Mouse (Mus musculus): ENCODE measurements around the gene Nfyc. TPM values are rescaled to one million over a fixed set of nuclear protein-coding genes. Genes with fewer than 3 reads are reported as not detected.
A peak's percentile ranks its signal among the peaks of the same experiment; 100 is the strongest.

The Nfyc gene
- polyA plus RNA-seq, 1 experiment from 2014 or later = 44.8 TPM

DNA sequence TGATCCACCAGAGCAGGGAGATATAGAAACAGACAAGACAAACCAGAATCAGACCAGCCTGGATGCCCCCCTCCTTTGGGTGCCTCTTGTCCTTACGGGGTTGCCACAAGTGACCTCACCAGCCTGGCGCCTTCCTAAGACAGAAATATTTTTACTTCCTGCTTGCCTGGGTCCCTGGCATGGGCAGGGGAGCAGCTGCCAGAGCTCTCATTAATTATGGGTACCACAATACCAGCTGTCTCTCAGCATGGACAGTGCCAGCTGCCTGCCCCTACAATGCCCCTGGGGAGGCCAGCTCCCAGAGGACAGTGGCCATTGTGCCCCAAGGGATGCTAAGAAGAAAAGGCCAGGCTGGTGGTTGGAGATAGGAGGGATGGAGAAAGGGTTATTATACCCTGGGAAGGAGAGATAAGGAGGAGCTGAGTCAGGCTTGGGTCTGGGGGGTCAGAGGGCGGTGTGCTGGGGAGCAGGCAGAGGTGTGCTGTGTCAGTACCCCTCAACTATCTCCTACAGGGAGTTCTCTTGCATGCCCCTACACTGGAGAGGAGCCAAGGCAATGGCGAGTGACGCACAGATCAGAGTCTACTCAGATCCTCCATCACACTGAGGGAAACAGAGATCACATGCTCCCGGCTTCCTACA is 117.4 kb downstream of the Nfyc start:
- TF ChIP-seq EP300 (optimal IDR thresholded peaks at IDR 0.05) (no peak), CTCF (IDR thresholded peaks at IDR 0.05; ENCODE audit: low read depth) (no peak)
- 72% methylated on average over 6 of the region's 6 CpGs for WGBS
- H3K4me1 ChIP-seq (replicated peaks; ENCODE audit: control insufficient read depth, insufficient read depth) = peaks cover 5% of the 10 kb centered on the region; the same call in 1 of the 2 replicates
- no peak overlapping the region for H3K4me2 ChIP-seq (replicated peaks; ENCODE audit: low read depth)
- H3K27ac ChIP-seq (replicated peaks) = no peak overlapping the region
- no peak overlapping the region for H3K4me3 ChIP-seq (ENCODE audit: low read depth, low read length)
- H3K9me3 ChIP-seq (ENCODE audit: control insufficient read depth, low read length) = no peaks in the 10 kb centered on the region
- DNase-seq (ENCODE audit: low spot score) = no peak
- no peak overlapping the region for H3K9ac ChIP-seq (ENCODE audit: low read length)
- no peaks in the 10 kb centered on the region for H3K36me3 ChIP-seq (ENCODE audit: control insufficient read depth, insufficient read depth, low read length)
- ATAC-seq (ENCODE audit: low FRiP score, low TSS enrichment) = no peak
- H3K27me3 ChIP-seq (ENCODE audit: control insufficient read depth, insufficient read depth, low read length) = no peaks in the 10 kb centered on the region

DNA sequence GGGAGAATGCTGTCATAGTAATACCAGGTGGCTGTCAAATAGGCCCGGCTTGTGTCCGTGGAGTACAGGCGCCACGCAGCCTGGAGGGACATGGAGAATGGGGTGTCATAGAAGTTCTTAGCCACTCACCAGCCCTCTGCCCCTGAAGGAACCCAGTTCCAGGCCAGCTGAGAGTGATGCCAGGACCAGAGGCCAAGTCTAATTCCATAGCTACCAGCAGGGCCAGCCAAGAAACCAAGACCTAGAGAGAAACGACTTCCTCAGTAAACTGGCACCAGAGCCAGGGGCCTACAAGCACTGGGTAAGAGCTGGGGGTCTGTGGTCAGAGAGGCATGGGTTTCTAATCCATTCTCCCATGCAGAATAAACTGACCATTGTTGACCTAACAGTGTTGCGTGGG is 118.4 kb downstream of the Nfyc start:
- H3K4me3 ChIP-seq (ENCODE audit: low read depth, low read length) = no peak overlapping the region
- no peaks in the 10 kb centered on the region for H3K27me3 ChIP-seq (ENCODE audit: control insufficient read depth, insufficient read depth, low read length)
- H3K4me2 ChIP-seq (replicated peaks; ENCODE audit: low read depth) = no peak overlapping the region
- H3K27ac ChIP-seq (replicated peaks) = no peak overlapping the region
- no peaks in the 10 kb centered on the region for H3K36me3 ChIP-seq (ENCODE audit: control insufficient read depth, insufficient read depth, low read length)
- WGBS = 85% methylated on average over 6 of the region's 6 CpGs
- TF ChIP-seq CTCF (IDR thresholded peaks at IDR 0.05; ENCODE audit: low read depth) (no peak), EP300 (optimal IDR thresholded peaks at IDR 0.05) (no peak)
- H3K9ac ChIP-seq (ENCODE audit: low read length) = no peak overlapping the region
- DNase-seq (ENCODE audit: low spot score) (no peak), ATAC-seq (ENCODE audit: low FRiP score, low TSS enrichment) (no peak; the same call in 1 of the 2 replicates)
- no peaks in the 10 kb centered on the region for H3K9me3 ChIP-seq (ENCODE audit: control insufficient read depth, low read length)
- peaks cover 5% of the 10 kb centered on the region; the same call in 1 of the 2 replicates for H3K4me1 ChIP-seq (replicated peaks; ENCODE audit: control insufficient read depth, insufficient read depth)

DNA sequence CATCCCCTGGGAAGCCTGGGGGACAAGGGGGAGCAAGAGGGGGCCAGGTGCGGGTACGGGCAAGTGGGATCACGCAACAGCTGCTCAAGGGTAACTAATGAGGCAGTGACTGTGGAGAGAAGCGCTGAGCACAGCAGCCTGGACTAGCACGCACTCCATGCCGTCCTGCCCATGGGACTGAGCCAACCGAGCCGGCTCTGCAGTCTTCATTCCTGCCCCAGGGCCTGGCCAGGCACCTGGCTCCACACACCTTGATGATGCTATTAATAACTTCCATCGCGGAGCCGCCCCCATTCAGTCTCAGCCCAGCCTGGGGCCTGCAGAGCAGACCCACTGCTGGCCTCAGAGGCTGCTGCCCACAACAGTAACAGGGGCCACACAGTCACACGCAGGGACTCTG is 119.1 kb downstream of the Nfyc start:
- ATAC-seq (ENCODE audit: low FRiP score, low TSS enrichment) (no peak), DNase-seq (ENCODE audit: low spot score) (no peak)
- Histone ChIP-seq H3K36me3 (ENCODE audit: control insufficient read depth, insufficient read depth, low read length) (no peaks in the 10 kb centered on the region), H3K4me2 (replicated peaks; ENCODE audit: low read depth) (no peak overlapping the region), H3K4me3 (ENCODE audit: low read depth, low read length) (no peak overlapping the region), H3K9me3 (ENCODE audit: control insufficient read depth, low read length) (no peaks in the 10 kb centered on the region), H3K27me3 (ENCODE audit: control insufficient read depth, insufficient read depth, low read length) (no peaks in the 10 kb centered on the region), H3K9ac (ENCODE audit: low read length) (no peak overlapping the region), H3K27ac (replicated peaks) (no peak overlapping the region), H3K4me1 (replicated peaks; ENCODE audit: control insufficient read depth, insufficient read depth) (peaks cover 5% of the 10 kb centered on the region; the same call in 1 of the 2 replicates)
- TF ChIP-seq EP300 (optimal IDR thresholded peaks at IDR 0.05) (no peak), CTCF (IDR thresholded peaks at IDR 0.05; ENCODE audit: low read depth) (no peak)
- 63% methylated on average over 12 of the region's 12 CpGs for WGBS

MicroRNA genes within 50 kb of the gene (microRNA counts, 519-probe panel; counts per million panel counts)
- microRNA mmu-miR-30e = 4,858 counts per million, percentile 52 among the panel's probes with 10 or more counts

Small RNAs within 50 kb of the gene (microRNA-seq; reads per million reads assigned to microRNA genes)
- gene Gm23936 (not detected), gene Mir30c-1 (34.7 reads per million, percentile 32 among the genes with 10 or more reads in this experiment), gene Mir30e (not detected), gene Mir30f (not detected)

Other genes with a start within 250 kb of the Nfyc start
- not detected in 2 replicates for gene Gm8439, start 242.8 kb downstream of the Nfyc start, polyA plus RNA-seq (2015; fragmentation: Nextera tagmentation; extraction: Ambion mirVana)
- gene Cited4, start 165.0 kb downstream of the Nfyc start, polyA plus RNA-seq (2015; fragmentation: Nextera tagmentation; extraction: Ambion mirVana) = 29.8 and 31.8 TPM in 2 replicates
- gene Kcnq4, start 83.0 kb downstream of the Nfyc start, polyA plus RNA-seq (2015; fragmentation: Nextera tagmentation; extraction: Ambion mirVana) = 2.2 and 2.7 TPM in 2 replicates
- gene Rims3, start 23.2 kb upstream of the Nfyc start, polyA plus RNA-seq (2015; fragmentation: Nextera tagmentation; extraction: Ambion mirVana) = 0.70 and 0.92 TPM in 2 replicates
- gene Exo5, start 93.4 kb upstream of the Nfyc start, polyA plus RNA-seq (2015; fragmentation: Nextera tagmentation; extraction: Ambion mirVana) = 10.2 and 10.4 TPM in 2 replicates
- gene Zfp69, start 120.1 kb upstream of the Nfyc start, polyA plus RNA-seq (2015; fragmentation: Nextera tagmentation; extraction: Ambion mirVana) = 1.9 and 2.3 TPM in 2 replicates
- 16.1 and 17.3 TPM in 2 replicates for gene Smap2, start 185.7 kb upstream of the Nfyc start, polyA plus RNA-seq (2015; fragmentation: Nextera tagmentation; extraction: Ambion mirVana)
- gene Col9a2, start 207.8 kb upstream of the Nfyc start, polyA plus RNA-seq (2015; fragmentation: Nextera tagmentation; extraction: Ambion mirVana) = 5.7 and 7.6 TPM in 2 replicates

Measured in stomach, postnatal 0 days (tissue).